Mouse (Mus musculus): Measurements from ENCODE around the gene Nodal.

- TF ChIP-seq GATA1 (IDR thresholded peaks at IDR 0.05; ENCODE audit: low read length) (no peak), TAL1 (IDR thresholded peaks at IDR 0.05; ENCODE audit: low read length) (no peak)
Measured at GRCm38 (mm10) chr10:61425047-61425446, 7.3 kb downstream of the Nodal start.
